Comparison of ENCODE assay signal across 8 mouse cellular contexts in genomic region chr2:32965511-32966183, GRCm38 (mm10). TPM values are rescaled to one million over a fixed set of nuclear protein-coding genes. Genes with fewer than 3 reads are reported as not detected.
DNase-seq lines count a peak whose midpoint lies in the region; ATAC-seq and TF ChIP-seq lines count a peak whose summit lies in the region.

No protein-coding gene starts in this region.

- H3K27me3 ChIP-seq in heart, embryonic 13.5 days (replicated peaks): no peaks in the 10 kb centered on the region
- no peaks in the 10 kb centered on the region for H3K27me3 ChIP-seq in E14TG2a.4 (ENCODE audit: insufficient read depth, low read length)
- no peaks in the 10 kb centered on the region for H3K27me3 ChIP-seq in embryonic facial prominence, embryonic 13.5 days
- H3K27me3 ChIP-seq in cerebellum, adult 2 months (ENCODE audit: control insufficient read depth, insufficient read depth, low read length): no peaks in the 10 kb centered on the region

- TF ChIP-seq POLR2A in cerebellum, adult 2 months (IDR thresholded peaks at IDR 0.05; ENCODE audit: borderline replicate concordance, insufficient read depth, low read length): no peak

- peak overlapping the region; percentile 96 for H3K27ac ChIP-seq in heart, embryonic 13.5 days (replicated peaks)
- peak overlapping the region; percentile 96; the same call in 1 of the 2 replicates for H3K27ac ChIP-seq in embryonic facial prominence, embryonic 13.5 days
- H3K27ac ChIP-seq in macrophage: peak overlapping the region; percentile 98
- no peak overlapping the region for H3K27ac ChIP-seq in cerebellum, adult 2 months (ENCODE audit: insufficient read depth, low read length)

- H3K4me3 ChIP-seq in heart, embryonic 13.5 days: peak overlapping the region; percentile 63
- H3K4me3 ChIP-seq in E14TG2a.4 (replicated peaks; ENCODE audit: low read length) (peak overlapping the region; percentile 86), macrophage (ENCODE audit: inconsistent target) (no peak overlapping the region)
- H3K4me3 ChIP-seq in embryonic facial prominence, embryonic 13.5 days: no peak overlapping the region
- H3K4me3 ChIP-seq in cerebellum, adult 2 months (replicated peaks; ENCODE audit: insufficient read depth, low read depth, low read length): no peak overlapping the region

- H3K79me2 ChIP-seq in macrophage (ENCODE audit: inconsistent target): peaks cover 51% of the 10 kb centered on the region

- H3K9ac ChIP-seq in heart, embryonic 13.5 days: peak overlapping the region; percentile 85
- no peak overlapping the region for H3K9ac ChIP-seq in embryonic facial prominence, embryonic 13.5 days

- peak overlapping the region; percentile 93 for H3K4me2 ChIP-seq in heart, embryonic 13.5 days
- H3K4me2 ChIP-seq in embryonic facial prominence, embryonic 13.5 days: peak overlapping the region; percentile 90

- H3K4me1 ChIP-seq in heart, embryonic 13.5 days: peaks cover 75% of the 10 kb centered on the region
- H3K4me1 ChIP-seq in E14TG2a.4 (replicated peaks; ENCODE audit: low read depth, low read length): peaks cover 60% of the 10 kb centered on the region
- peaks cover 54% of the 10 kb centered on the region for H3K4me1 ChIP-seq in embryonic facial prominence, embryonic 13.5 days
- H3K4me1 ChIP-seq in cerebellum, adult 2 months (ENCODE audit: control insufficient read depth, insufficient read depth, low read length): peaks cover 14% of the 10 kb centered on the region

- TF ChIP-seq CTCF in E14TG2a.4 (conservative IDR thresholded peaks at IDR 0.05; ENCODE audit: low read length): no peak
- TF ChIP-seq CTCF in cerebellum, adult 2 months (IDR thresholded peaks at IDR 0.05; ENCODE audit: borderline replicate concordance, insufficient read depth, low read depth, low read length): no peak

- no peak for DNase-seq in heart, adult 11 months
- no peak for DNase-seq in layer of hippocampus, postnatal 25 days (ENCODE audit: extremely low spot score in 1 of 2, low spot score in 1 of 2)
- DNase-seq in cerebellum, adult 2 months: no peak
- no peak for DNase-seq in layer of hippocampus, adult 9-11 months

- 16% methylated on average over 7 of the region's 7 CpGs for WGBS in heart, embryonic 13.5 days
- 16% methylated on average over 7 of the region's 7 CpGs for WGBS in embryonic facial prominence, embryonic 13.5 days
- 51% methylated on average over 7 of the region's 7 CpGs for WGBS in macrophage (ENCODE audit: missing documents)
- WGBS in cerebellum, adult 2 months: 29% methylated on average over 7 of the region's 7 CpGs

- ATAC-seq in heart, embryonic 13.5 days (ENCODE audit: extremely low read depth, insufficient number of reproducible peaks, low FRiP score, low TSS enrichment): no peak
- no peak for ATAC-seq in embryonic facial prominence, embryonic 13.5 days (ENCODE audit: insufficient number of reproducible peaks, insufficient read depth, low FRiP score, low TSS enrichment, low read depth)

- peaks cover 30% of the 10 kb centered on the region for H3K36me3 ChIP-seq in heart, embryonic 13.5 days
- H3K36me3 ChIP-seq in E14TG2a.4 (ENCODE audit: insufficient read depth, low read length) (peaks cover 39% of the 10 kb centered on the region), macrophage (ENCODE audit: inconsistent target) (peaks cover 8% of the 10 kb centered on the region; the same call in 1 of the 2 replicates)
- H3K36me3 ChIP-seq in embryonic facial prominence, embryonic 13.5 days: peaks cover 26% of the 10 kb centered on the region

- no peaks in the 10 kb centered on the region for H3K9me3 ChIP-seq in heart, embryonic 13.5 days
- no peaks in the 10 kb centered on the region for H3K9me3 ChIP-seq in E14TG2a.4 (ENCODE audit: low read length)
- H3K9me3 ChIP-seq in embryonic facial prominence, embryonic 13.5 days: no peaks in the 10 kb centered on the region

RNA-seq across cellular contexts. Expression of gene Lrsam1, which starts 4.2 kb away (rescaled TPM):
- polyA plus RNA-seq in heart, embryonic 13.5 days (2015; fragmentation: Nextera tagmentation; extraction: Ambion mirVana): 8.1 and 9.6 TPM in 2 replicates
- 13.4 and 13.6 TPM in 2 replicates for polyA plus RNA-seq in embryonic facial prominence, embryonic 13.5 days (2015; fragmentation: Nextera tagmentation; extraction: Ambion mirVana)
- 100 to 1,000 TPM in 7 of 26 experiments, 10 to 100 TPM in 19; 12.7 to 176 (median 74.9) TPM for total RNA-seq in macrophage (2018; cell fraction: chromatin; rRNA removed)
- 10 to 100 TPM; 10.0 to 24.4 (median 16.4) TPM for total RNA-seq in macrophage (2018; cell fraction: cytosol; rRNA removed)
- total RNA-seq in macrophage (2018; cell fraction: nucleus; rRNA removed): 10 to 100 TPM; 10.4 to 84.4 (median 31.7) TPM
- 12.2 to 17.5 TPM (median 12.3 TPM) in 3 replicates for polyA plus RNA-seq in macrophage (2018)
- 10 to 100 TPM; 35.6 to 36.1 TPM for total RNA-seq in layer of hippocampus, postnatal 25 days (2021)
- polyA plus RNA-seq in cerebellum, adult 2 months (2012; rRNA removed): 32.8 and 36.7 TPM in 2 replicates

RNA-seq across cellular contexts. Expression of gene Rpl12, which starts 4.3 kb away (rescaled TPM):
- polyA plus RNA-seq in heart, embryonic 13.5 days (2015; fragmentation: Nextera tagmentation; extraction: Ambion mirVana): 108 and 112 TPM in 2 replicates
- polyA plus RNA-seq in embryonic facial prominence, embryonic 13.5 days (2015; fragmentation: Nextera tagmentation; extraction: Ambion mirVana): 185 and 205 TPM in 2 replicates
- 100 to 1,000 TPM in 14 of 26 experiments, 10 to 100 TPM in 12; 49.4 to 246 (median 102) TPM for total RNA-seq in macrophage (2018; cell fraction: chromatin; rRNA removed)
- total RNA-seq in macrophage (2018; cell fraction: cytosol; rRNA removed): 1,000 to 10,000 TPM in 1 of 26 experiments, 100 to 1,000 TPM in 25; 247 to 1,058 (median 502) TPM
- total RNA-seq in macrophage (2018; cell fraction: nucleus; rRNA removed): 100 to 1,000 TPM in 14 of 26 experiments, 10 to 100 TPM in 12; 77.9 to 417 (median 104) TPM
- 494 to 663 TPM (median 662 TPM) in 3 replicates for polyA plus RNA-seq in macrophage (2018)
- total RNA-seq in layer of hippocampus, postnatal 25 days (2021): 100 to 1,000 TPM; 101 to 110 TPM
- 257 and 289 TPM in 2 replicates for polyA plus RNA-seq in cerebellum, adult 2 months (2012; rRNA removed)

RNA-seq across cellular contexts. Expression of gene Slc2a8, which starts 16.2 kb away (rescaled TPM):
- 18.6 and 19.0 TPM in 2 replicates for polyA plus RNA-seq in heart, embryonic 13.5 days (2015; fragmentation: Nextera tagmentation; extraction: Ambion mirVana)
- polyA plus RNA-seq in embryonic facial prominence, embryonic 13.5 days (2015; fragmentation: Nextera tagmentation; extraction: Ambion mirVana): 24.6 and 25.8 TPM in 2 replicates
- 10 to 100 TPM in 11 of 26 experiments, 1 to 10 TPM in 14, under 1 TPM in 1; 0.92 to 22.8 (median 9.1) TPM for total RNA-seq in macrophage (2018; cell fraction: chromatin; rRNA removed)
- total RNA-seq in macrophage (2018; cell fraction: cytosol; rRNA removed): 10 to 100 TPM; 10.6 to 24.8 (median 15.1) TPM
- total RNA-seq in macrophage (2018; cell fraction: nucleus; rRNA removed): 10 to 100 TPM in 21 of 26 experiments, 1 to 10 TPM in 5; 6.8 to 31.1 (median 14.9) TPM
- polyA plus RNA-seq in macrophage (2018): 7.4 to 18.5 TPM (median 18.2 TPM) in 3 replicates
- total RNA-seq in layer of hippocampus, postnatal 25 days (2021): 10 to 100 TPM; 20.5 to 21.4 TPM
- polyA plus RNA-seq in cerebellum, adult 2 months (2012; rRNA removed): 51.3 and 55.0 TPM in 2 replicates

Comparison
In these comparisons a context has a peak if more than half of its experiments do, and no peak if none do; other contexts are left out.
1. H3K4me3 ChIP-seq: peak in heart, embryonic 13.5 days (single experiment) and E14TG2a.4 (single experiment); none in embryonic facial prominence, embryonic 13.5 days (single experiment), macrophage (single experiment) and cerebellum, adult 2 months (single experiment).